Comparison of ENCODE assay signal across 17 mouse cellular contexts in the genomic region with DNA sequence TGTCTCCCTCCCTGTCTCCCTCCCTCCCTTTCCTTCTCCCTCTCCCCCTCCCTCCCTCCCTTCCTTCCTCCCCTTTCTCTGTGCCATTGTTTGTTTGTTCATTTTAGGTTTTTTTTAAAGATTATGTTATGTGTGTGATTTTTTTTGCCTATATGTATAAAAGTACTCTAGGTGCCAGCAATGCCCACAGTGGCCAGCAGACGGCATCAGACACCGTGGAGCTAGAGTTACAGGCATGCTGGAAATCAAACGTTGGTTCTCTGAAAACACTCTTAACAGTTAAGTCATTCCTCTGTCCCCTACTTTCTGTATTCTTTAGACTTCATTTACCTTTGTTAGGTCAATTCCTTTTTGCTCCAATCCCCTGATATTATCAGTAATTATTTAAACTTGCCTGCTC. TPM values are rescaled to one million over a fixed set of nuclear protein-coding genes. Genes with fewer than 3 reads are reported as not detected.
DNase-seq lines count a peak whose midpoint lies in the region; ATAC-seq and TF ChIP-seq lines count a peak whose summit lies in the region.
"Had no signal": no experiment of that assay in that cellular context is flagged by ENCODE, and none has a peak within 500 bp of the region (broad histone marks: within the 10 kb centered on the region; RNA-seq: fewer than 3 reads in every experiment).

No protein-coding gene starts in this region.

- DNase-seq in forebrain, postnatal 0 days: no peak
- no peak for DNase-seq in lung, adult 2 months
- DNase-seq in lung, postnatal 10 days: no peak
- DNase-seq in thymus, adult 2 months: no peak
- no peak for DNase-seq in adipocyte (ENCODE audit: low spot score)
- DNase-seq: B cell, adult 2 months; cerebellum, adult 9-11 months; gastrocnemius, postnatal 36 days; heart, postnatal 4 days; kidney, adult 8-10 months had no signal

- no peaks in the 10 kb centered on the region for H3K4me1 ChIP-seq in forebrain, postnatal 0 days (ENCODE audit: insufficient read depth)
- no peaks in the 10 kb centered on the region for H3K4me1 ChIP-seq in forebrain, embryonic 15.5 days
- no peaks in the 10 kb centered on the region for H3K4me1 ChIP-seq in lung, adult 2 months (ENCODE audit: control insufficient read depth, insufficient read depth, low read length)
- H3K4me1 ChIP-seq in bone marrow macrophage, adult 2 months (ENCODE audit: control insufficient read depth, insufficient read depth, low read length): no peaks in the 10 kb centered on the region
- H3K4me1 ChIP-seq in small intestine, adult 2 months (ENCODE audit: control insufficient read depth, insufficient read depth, insufficient read length, low read length): no peaks in the 10 kb centered on the region
- no peaks in the 10 kb centered on the region for H3K4me1 ChIP-seq in thymus, adult 2 months (replicated peaks; ENCODE audit: control insufficient read depth, insufficient read depth, low read length)
- H3K4me1 ChIP-seq: forebrain, embryonic 12.5 days had no signal

- no peak for ATAC-seq in forebrain, postnatal 0 days
- no peak for ATAC-seq in forebrain, embryonic 15.5 days (replicated peaks)

- peak; percentile 39 for TF ChIP-seq CTCF in forebrain, postnatal 0 days (IDR thresholded peaks at IDR 0.05; ENCODE audit: low read depth)
- peak; percentile 69 for TF ChIP-seq CTCF in lung, adult 2 months (IDR thresholded peaks at IDR 0.05; ENCODE audit: insufficient read depth, low read length)
- peak; percentile 62; the same call in 1 of the 2 replicates for TF ChIP-seq CTCF in bone marrow macrophage, adult 2 months (IDR thresholded peaks at IDR 0.05; ENCODE audit: low read depth, low read length)
- TF ChIP-seq CTCF in small intestine, adult 2 months (IDR thresholded peaks at IDR 0.05; ENCODE audit: extremely low read depth, insufficient read length, insufficient replicate concordance, low read depth, low read length): peak; percentile 50; the same call in 1 of the 2 replicates
- TF ChIP-seq CTCF in thymus, adult 2 months (IDR thresholded peaks at IDR 0.05; ENCODE audit: borderline replicate concordance, control insufficient read depth, extremely low read depth, insufficient read depth, low read length, poor library complexity): no peak

- no peak overlapping the region for H3K4me3 ChIP-seq in forebrain, postnatal 0 days (ENCODE audit: low read depth, low read length)
- H3K4me3 ChIP-seq in forebrain, embryonic 15.5 days: no peak overlapping the region
- H3K4me3 ChIP-seq in lung, adult 2 months (replicated peaks; ENCODE audit: extremely low read depth, low read depth, low read length): no peak overlapping the region
- H3K4me3 ChIP-seq in bone marrow macrophage, adult 2 months (ENCODE audit: insufficient read depth, low read length): no peak overlapping the region
- H3K4me3 ChIP-seq in small intestine, adult 2 months (ENCODE audit: low read depth, low read length): no peak overlapping the region
- H3K4me3 ChIP-seq in thymus, adult 2 months (ENCODE audit: control insufficient read depth, insufficient read depth, low read length): no peak overlapping the region
- H3K4me3 ChIP-seq: embryonic facial prominence, embryonic 12.5 days; forebrain, embryonic 12.5 days; limb, embryonic 13.5 days; myocyte had no signal

- no peak overlapping the region for H3K4me2 ChIP-seq in forebrain, postnatal 0 days (ENCODE audit: low read depth)
- H3K4me2 ChIP-seq in forebrain, embryonic 15.5 days (replicated peaks): no peak overlapping the region
- H3K4me2 ChIP-seq: embryonic facial prominence, embryonic 12.5 days; forebrain, embryonic 12.5 days; limb, embryonic 13.5 days had no signal

- no peak for TF ChIP-seq POLR2A in lung, adult 2 months (IDR thresholded peaks at IDR 0.05; ENCODE audit: borderline replicate concordance, extremely low read depth, low read depth, low read length)
- TF ChIP-seq POLR2A in bone marrow macrophage, adult 2 months (IDR thresholded peaks at IDR 0.05; ENCODE audit: borderline replicate concordance, low read depth, low read length): no peak
- TF ChIP-seq POLR2A in small intestine, adult 2 months (IDR thresholded peaks at IDR 0.05; ENCODE audit: low read depth, low read length): no peak
- no peak for TF ChIP-seq POLR2A in thymus, adult 2 months (IDR thresholded peaks at IDR 0.05; ENCODE audit: control insufficient read depth, extremely low read depth, insufficient read depth, low read length, poor library complexity)

- peaks cover 6% of the 10 kb centered on the region for H3K27me3 ChIP-seq in forebrain, postnatal 0 days (ENCODE audit: insufficient read depth, low read length)
- peaks cover 20% of the 10 kb centered on the region for H3K27me3 ChIP-seq in forebrain, embryonic 15.5 days
- no peaks in the 10 kb centered on the region for H3K27me3 ChIP-seq in small intestine, adult 2 months (ENCODE audit: control insufficient read depth, insufficient read depth, low read length)
- no peaks in the 10 kb centered on the region; the same call in 1 of the 2 replicates for H3K27me3 ChIP-seq in thymus, adult 2 months (ENCODE audit: control insufficient read depth, insufficient read depth, low read length)

- no peaks in the 10 kb centered on the region for H3K9me3 ChIP-seq in forebrain, postnatal 0 days (ENCODE audit: low read length)
- H3K9me3 ChIP-seq in forebrain, embryonic 15.5 days: no peaks in the 10 kb centered on the region
- H3K9me3 ChIP-seq: embryonic facial prominence, embryonic 12.5 days; forebrain, embryonic 12.5 days; limb, embryonic 13.5 days had no signal

- H3K36me3 ChIP-seq in forebrain, postnatal 0 days (ENCODE audit: insufficient read depth): no peaks in the 10 kb centered on the region
- no peaks in the 10 kb centered on the region for H3K36me3 ChIP-seq in forebrain, embryonic 15.5 days
- no peaks in the 10 kb centered on the region for H3K36me3 ChIP-seq in small intestine, adult 2 months (ENCODE audit: control insufficient read depth, insufficient read depth, low read length)
- H3K36me3 ChIP-seq in thymus, adult 2 months (ENCODE audit: control insufficient read depth, insufficient read depth, low read length): no peaks in the 10 kb centered on the region
- H3K36me3 ChIP-seq: embryonic facial prominence, embryonic 12.5 days; forebrain, embryonic 12.5 days; limb, embryonic 13.5 days had no signal

- 63% methylated on average over 3 of the region's 3 CpGs for WGBS in forebrain, postnatal 0 days
- 56% methylated on average over 3 of the region's 3 CpGs for WGBS in forebrain, embryonic 15.5 days
- 60% methylated on average over 3 of the region's 3 CpGs for WGBS in lung, adult 2 months
- 58% methylated on average over 3 of the region's 3 CpGs for WGBS in small intestine, adult 2 months
- 87% methylated on average over 3 of the region's 3 CpGs for WGBS in thymus, adult 2 months

- H3K9ac ChIP-seq in forebrain, postnatal 0 days: no peak overlapping the region
- H3K9ac ChIP-seq in forebrain, embryonic 15.5 days (replicated peaks): no peak overlapping the region
- H3K9ac ChIP-seq: embryonic facial prominence, embryonic 12.5 days; forebrain, embryonic 12.5 days; limb, embryonic 13.5 days had no signal

- H3K27ac ChIP-seq in forebrain, postnatal 0 days (ENCODE audit: low read depth, low read length): no peak overlapping the region
- no peak overlapping the region for H3K27ac ChIP-seq in forebrain, embryonic 15.5 days (replicated peaks)
- no peak overlapping the region for H3K27ac ChIP-seq in bone marrow macrophage, adult 2 months (ENCODE audit: insufficient read depth, low read depth, low read length)
- no peak overlapping the region for H3K27ac ChIP-seq in small intestine, adult 2 months (ENCODE audit: insufficient read depth, low read depth, low read length)
- H3K27ac ChIP-seq in thymus, adult 2 months (ENCODE audit: control insufficient read depth, insufficient read depth, low read length): no peak overlapping the region
- H3K27ac ChIP-seq: embryonic facial prominence, embryonic 12.5 days; forebrain, embryonic 12.5 days; limb, embryonic 13.5 days had no signal

RNA-seq across cellular contexts. Expression of a gene that starts 33.2 kb away (rescaled TPM):
- 3.2 and 5.5 TPM in 2 replicates for total RNA-seq in forebrain, postnatal 0 days (2014; rRNA removed)
- polyA plus RNA-seq in forebrain, postnatal 0 days (2015; fragmentation: Nextera tagmentation; extraction: Ambion mirVana): 20.5 and 24.5 TPM in 2 replicates
- 17.8 and 19.7 TPM in 2 replicates for polyA plus RNA-seq in forebrain, embryonic 15.5 days (2015; fragmentation: Nextera tagmentation; extraction: Ambion mirVana)
- 1.9 and 2.9 TPM in 2 replicates for polyA plus RNA-seq in lung, adult 2 months (2012; rRNA removed)
- polyA plus RNA-seq in bone marrow macrophage, adult 2 months (2012; ENCODE audit: insufficient read depth, insufficient read length, missing spikeins): 14.5 and 15.4 TPM in 2 replicates
- 0.89 and 1.6 TPM in 2 replicates for polyA plus RNA-seq in small intestine, adult 2 months (2012; rRNA removed)
- polyA plus RNA-seq in thymus, adult 2 months (2012; rRNA removed): 4.5 and 4.8 TPM in 2 replicates
